Comparison of ENCODE assay signal across 10 mouse cellular contexts in genomic region chr9:96885781-96886180, GRCm38 (mm10). TPM values are rescaled to one million over a fixed set of nuclear protein-coding genes. Genes with fewer than 3 reads are reported as not detected.
DNase-seq lines count a peak whose midpoint lies in the region; ATAC-seq and TF ChIP-seq lines count a peak whose summit lies in the region.
"Had no signal": no experiment of that assay in that cellular context is flagged by ENCODE, and none has a peak within 500 bp of the region (broad histone marks: within the 10 kb centered on the region; RNA-seq: fewer than 3 reads in every experiment).

No protein-coding gene starts in this region.

- no peak overlapping the region for H3K4me3 ChIP-seq in left cerebral cortex, adult 2 months
- H3K4me3 ChIP-seq in olfactory bulb, adult 2 months (ENCODE audit: insufficient read depth, low read depth, low read length): no peak overlapping the region
- H3K4me3 ChIP-seq: limb, embryonic 12.5 days; neural tube, embryonic 13.5 days had no signal

- WGBS in olfactory bulb, adult 2 months: 73% methylated on average over 3 of the region's 3 CpGs

- DNase-seq in adrenal gland, postnatal 14 days: peak; percentile 36
- no peak for DNase-seq in adrenal gland, adult 18-20 months (ENCODE audit: low spot score in 2 of 2)
- DNase-seq in left cerebral cortex, adult 2 months (ENCODE audit: extremely low spot score in 1 of 2, low spot score in 2 of 2): no peak
- DNase-seq in left cerebral cortex, adult 8-10 months (ENCODE audit: low spot score in 2 of 2): no peak
- DNase-seq in R1 (ENCODE audit: low read depth, low spot score): peak; percentile 63
- DNase-seq in ovary, postnatal 36 days (ENCODE audit: low spot score): no peak

- no peak for ATAC-seq in frontal cortex, adult (ENCODE audit: low TSS enrichment)

- H3K4me1 ChIP-seq in olfactory bulb, adult 2 months (ENCODE audit: control insufficient read depth, insufficient read depth, low read length): peaks cover 52% of the 10 kb centered on the region

- no peak overlapping the region for H3K27ac ChIP-seq in left cerebral cortex, adult 2 months
- no peak overlapping the region for H3K27ac ChIP-seq in olfactory bulb, adult 2 months (ENCODE audit: insufficient read depth, low read depth, low read length)
- H3K27ac ChIP-seq: limb, embryonic 12.5 days; neural tube, embryonic 13.5 days had no signal

- TF ChIP-seq POLR2A in olfactory bulb, adult 2 months (IDR thresholded peaks at IDR 0.05; ENCODE audit: insufficient read depth, low read depth, low read length): no peak

- intact Hi-C loops in left cerebral cortex, adult 2 months (cut with DNase I): loop anchor here (10.0 kb wide), 1 partner anchor 311 kb away; no protein-coding TSS in a partner anchor

- peak; percentile 58 for TF ChIP-seq CTCF in left cerebral cortex, adult 2 months (IDR thresholded peaks at IDR 0.05)
- peak; percentile 34; the same call in 1 of the 2 replicates for TF ChIP-seq CTCF in olfactory bulb, adult 2 months (IDR thresholded peaks at IDR 0.05; ENCODE audit: insufficient read depth, low read depth, low read length)

RNA-seq across cellular contexts. Expression of gene Pxylp1, which starts 6.7 kb away (rescaled TPM):
- total RNA-seq in adrenal gland, postnatal 14 days (2021): 8.0 and 8.4 TPM in 2 replicates
- 1 to 10 TPM; 3.7 to 8.1 TPM for total RNA-seq in adrenal gland, adult 18-20 months (2021)
- 10 to 100 TPM; 17.7 to 19.5 TPM for total RNA-seq in left cerebral cortex, adult 2 months (2021)
- total RNA-seq in left cerebral cortex, adult 8-10 months (2022): 10 to 100 TPM; 17.8 to 28.5 (median 20.7) TPM
- polyA plus RNA-seq in olfactory bulb, adult 2 months (2012; ENCODE audit: insufficient read depth, insufficient read length, low replicate concordance, missing spikeins): not detected in 2 replicates

Comparison
In these comparisons a context has a peak if more than half of its experiments do, and no peak if none do; other contexts are left out.
1. DNase-seq: peak in adrenal gland, postnatal 14 days (single experiment) and R1 (single experiment); none in adrenal gland, adult 18-20 months (0 of 2), left cerebral cortex, adult 2 months (0 of 2), left cerebral cortex, adult 8-10 months (0 of 2) and ovary, postnatal 36 days (single experiment).